Mouse (Mus musculus): ENCODE data around the gene Syne4. TPM values are rescaled to one million over a fixed set of nuclear protein-coding genes. Genes with fewer than 3 reads are reported as not detected.

The Syne4 gene
- polyA plus RNA-seq, 1 experiment from 2014 or later, result 84.6 TPM

DNA sequence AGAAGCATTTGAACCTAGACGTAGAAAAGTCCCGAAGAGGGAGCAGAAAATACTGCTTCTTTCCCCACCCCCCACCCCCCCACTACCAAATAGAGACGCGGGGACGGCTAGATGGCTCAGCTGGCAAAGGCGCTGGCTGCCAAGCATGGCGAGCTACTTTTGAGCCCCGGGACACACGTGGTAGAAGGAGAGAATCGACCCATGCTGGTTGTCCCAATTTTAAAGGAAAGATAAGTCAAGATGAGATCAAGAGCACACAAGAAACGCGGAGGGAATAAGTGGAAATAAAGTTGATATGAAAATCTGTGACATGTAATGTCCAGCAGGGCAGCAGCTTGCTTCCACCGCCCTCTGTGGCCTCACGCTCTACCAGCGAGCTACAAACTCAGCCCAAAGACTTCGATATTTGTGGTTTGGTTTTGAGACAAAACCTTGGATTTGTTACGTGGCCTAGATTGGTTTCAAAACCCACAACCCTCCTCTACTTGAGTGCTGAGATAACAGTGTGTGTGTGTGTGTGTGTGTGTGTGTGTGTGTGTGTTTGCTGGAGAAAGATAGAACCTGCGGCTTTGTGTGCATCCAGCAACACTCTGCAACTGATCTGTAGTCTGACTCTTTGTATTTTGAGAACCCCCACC is 18.1 kb downstream of the Syne4 start:
- Histone ChIP-seq H3K4me2 (no peak overlapping the region), H3K27me3 (peaks cover 37% of the 10 kb centered on the region), H3K27ac (no peak overlapping the region), H3K36me3 (no peaks in the 10 kb centered on the region), H3K4me3 (replicated peaks) (no peak overlapping the region), H3K4me1 (replicated peaks) (no peaks in the 10 kb centered on the region), H3K9me3 (no peaks in the 10 kb centered on the region), H3K9ac (replicated peaks) (no peak overlapping the region)
- no peak for ATAC-seq (ENCODE audit: insufficient number of reproducible peaks, insufficient read depth, low FRiP score, low TSS enrichment, low read depth)
- WGBS, result 68% methylated on average over 18 of the region's 18 CpGs

DNA sequence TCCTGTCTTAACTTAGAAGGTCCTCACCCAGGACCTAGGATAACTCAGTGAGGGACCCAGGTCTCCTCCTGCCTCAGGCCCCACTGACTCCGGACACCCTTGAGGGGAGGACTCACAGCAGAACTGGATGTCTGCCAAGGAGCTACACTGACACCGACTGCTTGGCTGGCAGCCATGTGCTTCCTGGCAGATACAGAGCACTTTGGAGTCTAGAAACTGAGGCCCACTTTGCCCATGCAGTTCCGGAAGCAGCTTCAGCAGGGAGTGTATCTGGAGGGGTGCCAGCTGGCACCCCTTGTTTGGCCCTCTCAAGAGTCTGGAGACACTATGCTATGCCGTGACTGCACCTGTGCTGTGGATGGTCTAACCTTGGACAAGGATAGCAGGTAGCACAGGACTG is 18.8 kb downstream of the Syne4 start:
- Histone ChIP-seq H3K9ac (replicated peaks) (no peak overlapping the region), H3K27me3 (peaks cover 37% of the 10 kb centered on the region), H3K9me3 (no peaks in the 10 kb centered on the region), H3K4me3 (replicated peaks) (no peak overlapping the region), H3K4me1 (replicated peaks) (no peaks in the 10 kb centered on the region), H3K27ac (no peak overlapping the region), H3K4me2 (no peak overlapping the region), H3K36me3 (no peaks in the 10 kb centered on the region)
- 65% methylated on average over 4 of the region's 4 CpGs for WGBS
- ATAC-seq (ENCODE audit: insufficient number of reproducible peaks, insufficient read depth, low FRiP score, low TSS enrichment, low read depth), result no peak

GRCm38 (mm10) chr7:30334563-30334962 is 20.0 kb downstream of the Syne4 start:
- no peak overlapping the region for H3K4me2 ChIP-seq
- ATAC-seq (ENCODE audit: insufficient number of reproducible peaks, insufficient read depth, low FRiP score, low TSS enrichment, low read depth), result no peak
- 61% methylated on average over 5 of the region's 5 CpGs for WGBS

GRCm38 (mm10) chr7:30335688-30336087 is 21.1 kb downstream of the Syne4 start:
- WGBS, result 75% methylated on average over 6 of the region's 6 CpGs
- Histone ChIP-seq H3K9ac (replicated peaks) (no peak overlapping the region), H3K4me2 (no peak overlapping the region), H3K36me3 (no peaks in the 10 kb centered on the region), H3K4me1 (replicated peaks) (no peaks in the 10 kb centered on the region), H3K27me3 (peaks cover 44% of the 10 kb centered on the region), H3K27ac (no peak overlapping the region), H3K9me3 (no peaks in the 10 kb centered on the region), H3K4me3 (replicated peaks) (no peak overlapping the region)
- no peak for ATAC-seq (ENCODE audit: insufficient number of reproducible peaks, insufficient read depth, low FRiP score, low TSS enrichment, low read depth)

More at GRCm38 (mm10) chr7:30334563-30334962, 20.0 kb downstream of the Syne4 start:
- no peaks in the 10 kb centered on the region for H3K36me3 ChIP-seq
- no peaks in the 10 kb centered on the region for H3K9me3 ChIP-seq
- H3K9ac ChIP-seq (replicated peaks), result no peak overlapping the region
- H3K4me1 ChIP-seq (replicated peaks), result no peaks in the 10 kb centered on the region
- H3K27ac ChIP-seq, result no peak overlapping the region
- no peak overlapping the region for H3K4me3 ChIP-seq (replicated peaks)
- peaks cover 43% of the 10 kb centered on the region for H3K27me3 ChIP-seq

DNA sequence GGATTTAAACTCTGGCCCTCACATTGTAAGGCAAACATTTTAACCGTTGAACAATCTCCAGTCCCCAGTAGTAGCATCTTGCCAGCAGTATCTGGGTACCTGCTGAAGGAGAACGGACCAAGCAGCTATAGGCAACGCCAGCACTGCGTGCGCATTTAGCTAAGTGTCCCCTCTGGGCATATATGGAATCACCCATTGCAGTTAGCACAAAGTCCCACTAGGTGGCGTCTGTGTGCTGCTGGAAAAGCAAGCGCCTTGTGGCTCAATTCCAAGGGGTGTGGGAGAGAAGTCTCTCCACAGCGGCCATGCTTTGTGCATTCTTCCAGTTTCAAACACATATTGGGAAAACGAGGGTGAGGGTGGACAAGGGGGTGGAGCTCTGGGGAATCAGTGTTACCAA is 21.8 kb downstream of the Syne4 start:
- H3K4me2 ChIP-seq, result no peak overlapping the region
- WGBS, result 3% methylated on average over 9 of the region's 9 CpGs
- H3K27me3 ChIP-seq, result peaks cover 46% of the 10 kb centered on the region
- H3K36me3 ChIP-seq, result no peaks in the 10 kb centered on the region
- no peaks in the 10 kb centered on the region for H3K9me3 ChIP-seq
- no peak overlapping the region for H3K27ac ChIP-seq
- no peak overlapping the region for H3K9ac ChIP-seq (replicated peaks)
- ATAC-seq (ENCODE audit: insufficient number of reproducible peaks, insufficient read depth, low FRiP score, low TSS enrichment, low read depth), result no peak
- no peak overlapping the region for H3K4me3 ChIP-seq (replicated peaks)
- no peaks in the 10 kb centered on the region for H3K4me1 ChIP-seq (replicated peaks)

- no peak overlapping the region for H3K4me3 ChIP-seq (replicated peaks)
- no peak overlapping the region for H3K4me2 ChIP-seq
- no peak overlapping the region for H3K27ac ChIP-seq
- H3K9ac ChIP-seq (replicated peaks), result no peak overlapping the region
- H3K36me3 ChIP-seq, result no peaks in the 10 kb centered on the region
- ATAC-seq (ENCODE audit: insufficient number of reproducible peaks, insufficient read depth, low FRiP score, low TSS enrichment, low read depth), result no peak
- peaks cover 6% of the 10 kb centered on the region; the same call in 1 of the 2 replicates for H3K4me1 ChIP-seq (replicated peaks)
- WGBS, result 72% methylated on average over 5 of the region's 5 CpGs
- H3K27me3 ChIP-seq, result peaks cover 31% of the 10 kb centered on the region
- no peaks in the 10 kb centered on the region for H3K9me3 ChIP-seq
These were observed 25.0 kb downstream of the Syne4 start for GRCm38 (mm10) chr7:30339432-30340109.

DNA sequence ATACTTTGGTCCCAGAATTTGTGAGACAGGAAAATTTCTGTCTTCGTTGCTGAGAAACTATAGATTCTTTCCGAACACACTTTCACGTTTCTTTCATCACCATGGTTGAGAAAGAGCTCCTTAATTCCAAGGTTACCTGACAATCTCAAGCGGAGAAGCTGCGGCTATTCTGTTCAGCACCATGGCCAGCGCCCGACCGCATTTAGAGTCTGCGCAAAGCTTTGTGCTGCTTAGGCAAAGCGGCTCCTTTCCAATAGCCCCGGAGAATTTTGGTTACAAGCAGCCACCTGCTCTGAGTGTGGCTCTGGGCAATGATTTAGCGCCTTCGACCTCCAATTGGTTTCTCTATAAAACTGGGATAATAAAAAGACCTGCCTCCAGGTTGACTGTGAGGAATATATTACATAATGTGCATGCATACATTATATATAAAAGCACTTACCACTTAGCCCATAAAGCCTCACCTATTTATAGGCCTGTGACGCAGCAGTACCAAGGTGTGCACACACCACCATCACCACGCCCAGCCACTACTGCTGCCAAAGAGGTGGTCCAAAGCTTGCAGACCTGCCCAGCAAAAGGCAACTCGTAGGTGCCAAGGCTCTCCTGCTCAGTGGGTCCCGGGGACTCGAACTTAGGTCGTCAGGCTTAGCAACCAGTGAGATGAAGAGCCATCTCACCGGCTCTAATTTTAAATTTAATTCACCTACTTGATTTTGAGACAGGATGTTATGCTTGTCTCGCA is 32.2 kb downstream of the Syne4 start:
- H3K27me3 ChIP-seq, result peaks cover 45% of the 10 kb centered on the region
- WGBS, result 27% methylated on average over 21 of the region's 21 CpGs
- peaks cover 6% of the 10 kb centered on the region; the same call in 1 of the 2 replicates for H3K4me1 ChIP-seq (replicated peaks)
- H3K36me3 ChIP-seq, result no peaks in the 10 kb centered on the region
- no peak for ATAC-seq (ENCODE audit: insufficient number of reproducible peaks, insufficient read depth, low FRiP score, low TSS enrichment, low read depth)
- H3K27ac ChIP-seq, result no peak overlapping the region
- no peak overlapping the region for H3K9ac ChIP-seq (replicated peaks)
- H3K4me3 ChIP-seq (replicated peaks), result no peak overlapping the region
- no peaks in the 10 kb centered on the region for H3K9me3 ChIP-seq
- no peak overlapping the region for H3K4me2 ChIP-seq

- Histone ChIP-seq H3K9ac (replicated peaks) (no peak overlapping the region), H3K4me3 (replicated peaks) (no peak overlapping the region), H3K27me3 (peaks cover 43% of the 10 kb centered on the region), H3K4me1 (replicated peaks) (peaks cover 6% of the 10 kb centered on the region; the same call in 1 of the 2 replicates), H3K27ac (no peak overlapping the region), H3K36me3 (no peaks in the 10 kb centered on the region), H3K9me3 (no peaks in the 10 kb centered on the region), H3K4me2 (peak overlapping the region; percentile 7; the same call in 1 of the 2 replicates)
- ATAC-seq (ENCODE audit: insufficient number of reproducible peaks, insufficient read depth, low FRiP score, low TSS enrichment, low read depth), result no peak
- WGBS, result 2% methylated on average over 30 of the region's 30 CpGs
These were observed 33.2 kb downstream of the Syne4 start for GRCm38 (mm10) chr7:30347828-30348227.

GRCm38 (mm10) chr7:30353279-30353822 is 38.7 kb downstream of the Syne4 start:
- ATAC-seq (ENCODE audit: insufficient number of reproducible peaks, insufficient read depth, low FRiP score, low TSS enrichment, low read depth), result no peak
- Histone ChIP-seq H3K9me3 (no peaks in the 10 kb centered on the region), H3K4me2 (no peak overlapping the region), H3K4me3 (replicated peaks) (no peak overlapping the region), H3K27ac (no peak overlapping the region), H3K4me1 (replicated peaks) (peaks cover 8% of the 10 kb centered on the region; the same call in 1 of the 2 replicates), H3K36me3 (peaks cover 26% of the 10 kb centered on the region), H3K9ac (replicated peaks) (no peak overlapping the region), H3K27me3 (peaks cover 26% of the 10 kb centered on the region)
- 13% methylated on average over 6 of the region's 6 CpGs for WGBS

GRCm38 (mm10) chr7:30354059-30354458 is 39.5 kb downstream of the Syne4 start:
- 61% methylated on average over 4 of the region's 4 CpGs for WGBS
- Histone ChIP-seq H3K36me3 (peaks cover 27% of the 10 kb centered on the region), H3K27me3 (peaks cover 18% of the 10 kb centered on the region), H3K4me2 (no peak overlapping the region), H3K4me3 (replicated peaks) (no peak overlapping the region), H3K27ac (no peak overlapping the region), H3K4me1 (replicated peaks) (peaks cover 8% of the 10 kb centered on the region; the same call in 1 of the 2 replicates), H3K9me3 (no peaks in the 10 kb centered on the region), H3K9ac (replicated peaks) (no peak overlapping the region)
- no peak for ATAC-seq (ENCODE audit: insufficient number of reproducible peaks, insufficient read depth, low FRiP score, low TSS enrichment, low read depth)
